Mouse (Mus musculus) CH12.LX (cell line): ENCODE data around the gene Lurap1.

Source experiments
- CTCF ChIP-seq, 2 experiments: IDR thresholded peaks in 1 of 2; conservative IDR thresholded peaks in 1 of 2; 2 replicates each; pipeline ENCODE4 v1.5.1; 2011 to 2012; ENCODE audit warnings: low read depth in 2 of 2, low read length in 2 of 2, improper control_type of control experiment in 1 of 2, inconsistent platforms in 1 of 2, mild to moderate bottlenecking in 1 of 2, moderate library complexity in 1 of 2
- E2F4 ChIP-seq: IDR thresholded peaks from 2 replicates; pipeline ENCODE4 v1.6.1; 2011; ENCODE audit warnings: low read depth, low read length, improper control_type of control experiment; ENCODE audit not compliant: insufficient replicate concordance
- ETS1 ChIP-seq: conservative IDR thresholded peaks from 2 replicates; pipeline ENCODE4 v1.6.1; 2012; ENCODE audit warnings: low read depth, mild to moderate bottlenecking, inconsistent platforms, low read length, improper control_type of control experiment, moderate library complexity
- MAX ChIP-seq: IDR thresholded peaks from 2 replicates; pipeline ENCODE4 v1.6.1; 2011; ENCODE audit warnings: low read length, improper control_type of control experiment
- NRF1 ChIP-seq: IDR thresholded peaks from 2 replicates; pipeline ENCODE4 v1.6.1; 2014; ENCODE audit warnings: low read depth, mild to moderate bottlenecking, inconsistent platforms, low read length, improper control_type of control experiment, moderate library complexity
- POLR2A ChIP-seq: IDR thresholded peaks from 2 replicates; pipeline ENCODE4 v1.6.1; 2011; ENCODE audit warnings: low read depth, mild to moderate bottlenecking, improper control_type of control experiment, low read length
- SMC3 ChIP-seq: IDR thresholded peaks from 2 replicates; pipeline ENCODE4 v1.6.1; 2011; ENCODE audit warnings: low read depth, low read length, improper control_type of control experiment
- TBP ChIP-seq: conservative IDR thresholded peaks from 2 replicates; pipeline ENCODE4 v1.6.1; 2011; ENCODE audit warnings: low read depth, low read length, improper control_type of control experiment
- TCF12 ChIP-seq: IDR thresholded peaks from 2 replicates; pipeline ENCODE4 v1.6.1; 2014; ENCODE audit warnings: low read depth, mild to moderate bottlenecking, inconsistent platforms, low read length, improper control_type of control experiment
- ZMIZ1 ChIP-seq: IDR thresholded peaks from 2 replicates; pipeline ENCODE4 v1.6.1; 2012; ENCODE audit warnings: low read depth, mild to moderate bottlenecking, inconsistent platforms, low read length, improper control_type of control experiment
- ZNF384 ChIP-seq: IDR thresholded peaks from 2 replicates; pipeline ENCODE4 v1.6.1; 2012; ENCODE audit warnings: low read depth, low read length, improper control_type of control experiment, inconsistent platforms

DNA sequence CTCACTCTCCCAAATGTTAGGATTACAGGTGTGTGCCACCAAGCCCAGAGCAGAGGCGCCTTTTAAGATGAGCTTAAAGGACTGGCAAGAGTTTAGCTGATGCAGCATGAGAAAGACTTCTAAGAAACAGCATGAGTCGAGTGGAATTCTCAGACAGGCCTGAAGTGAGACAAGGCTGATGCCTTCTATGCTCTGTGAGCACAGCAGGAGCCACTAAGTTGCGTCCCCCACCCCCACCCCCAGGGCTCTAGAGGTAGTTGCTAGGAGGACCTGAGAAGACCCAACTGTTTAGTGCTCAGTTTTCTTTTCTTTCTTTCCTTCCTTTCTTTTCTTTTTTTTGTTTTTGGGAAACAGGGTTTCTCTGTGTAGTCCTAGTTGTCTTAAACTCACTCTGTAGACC, 30.9 kb upstream of the Lurap1 start:
- no peak for TF ChIP-seq CTCF (conservative IDR thresholded peaks at IDR 0.05 in 1 of 2, IDR thresholded peaks at IDR 0.05 in 1 of 2; ENCODE audit: low read depth in 2 of 2, low read length in 2 of 2)
- TF ChIP-seq ZMIZ1 = no peak
- no peak for TF ChIP-seq TBP
- TF ChIP-seq TCF12 = no peak
- no peak for TF ChIP-seq POLR2A
- TF ChIP-seq NRF1 = no peak
- no peak for TF ChIP-seq ZNF384
- no peak for TF ChIP-seq E2F4
- TF ChIP-seq MAX = no peak
- TF ChIP-seq SMC3 = no peak
- no peak for TF ChIP-seq ETS1
